Comparison of ENCODE assay signal across 22 mouse cellular contexts in genomic region chr5:45943970-45944369, GRCm38 (mm10).
DNase-seq lines count a peak whose midpoint lies in the region; ATAC-seq and TF ChIP-seq lines count a peak whose summit lies in the region.
"Had no signal": no experiment of that assay in that cellular context is flagged by ENCODE, and none has a peak within 500 bp of the region (broad histone marks: within the 10 kb centered on the region; RNA-seq: fewer than 3 reads in every experiment).

No protein-coding gene starts in this region.

- H3K27me3 ChIP-seq in forebrain, embryonic 16.5 days (replicated peaks; ENCODE audit: control insufficient read depth, insufficient read depth, low read length) = no peaks in the 10 kb centered on the region
- H3K27me3 ChIP-seq in forebrain, embryonic 12.5 days = no peaks in the 10 kb centered on the region
- no peaks in the 10 kb centered on the region for H3K27me3 ChIP-seq in hindbrain, embryonic 15.5 days
- H3K27me3 ChIP-seq in hindbrain, embryonic 10.5 days (ENCODE audit: insufficient read depth, poor library complexity, severe bottlenecking) = no peaks in the 10 kb centered on the region
- no peaks in the 10 kb centered on the region for H3K27me3 ChIP-seq in midbrain, embryonic 13.5 days
- no peaks in the 10 kb centered on the region for H3K27me3 ChIP-seq in midbrain, embryonic 15.5 days (replicated peaks)
- H3K27me3 ChIP-seq: CH12.LX; heart, embryonic 15.5 days had no signal

- H3K27ac ChIP-seq in forebrain, embryonic 16.5 days (ENCODE audit: low read length) = no peak overlapping the region
- H3K27ac ChIP-seq in forebrain, embryonic 12.5 days = no peak overlapping the region
- H3K27ac ChIP-seq in hindbrain, embryonic 15.5 days (replicated peaks) = no peak overlapping the region
- no peak overlapping the region for H3K27ac ChIP-seq in hindbrain, embryonic 10.5 days
- no peak overlapping the region for H3K27ac ChIP-seq in midbrain, embryonic 13.5 days
- H3K27ac ChIP-seq in midbrain, embryonic 15.5 days = no peak overlapping the region
- H3K27ac ChIP-seq: embryonic facial prominence, embryonic 10.5 days; heart, adult 2 months; heart, embryonic 15.5 days had no signal

- no peak overlapping the region for H3K9ac ChIP-seq in forebrain, embryonic 16.5 days (replicated peaks; ENCODE audit: low read depth, low read length)
- H3K9ac ChIP-seq in forebrain, embryonic 12.5 days = no peak overlapping the region
- no peak overlapping the region for H3K9ac ChIP-seq in hindbrain, embryonic 15.5 days
- H3K9ac ChIP-seq in midbrain, embryonic 13.5 days (replicated peaks) = no peak overlapping the region
- H3K9ac ChIP-seq in midbrain, embryonic 15.5 days = no peak overlapping the region
- H3K9ac ChIP-seq: heart, embryonic 15.5 days had no signal

- H3K36me3 ChIP-seq in forebrain, embryonic 16.5 days (ENCODE audit: control insufficient read depth, insufficient read depth) = no peaks in the 10 kb centered on the region
- H3K36me3 ChIP-seq in forebrain, embryonic 12.5 days (replicated peaks) = no peaks in the 10 kb centered on the region
- H3K36me3 ChIP-seq in hindbrain, embryonic 15.5 days = no peaks in the 10 kb centered on the region
- H3K36me3 ChIP-seq in hindbrain, embryonic 10.5 days = no peaks in the 10 kb centered on the region
- H3K36me3 ChIP-seq in midbrain, embryonic 13.5 days = no peaks in the 10 kb centered on the region
- H3K36me3 ChIP-seq in midbrain, embryonic 15.5 days (replicated peaks) = no peaks in the 10 kb centered on the region
- H3K36me3 ChIP-seq: embryonic facial prominence, embryonic 10.5 days; heart, embryonic 15.5 days had no signal

- no peak for TF ChIP-seq CTCF in brain, embryonic 14.5 days (IDR thresholded peaks at IDR 0.05; ENCODE audit: borderline replicate concordance, extremely low read depth, insufficient read depth, insufficient read length)

- no peak overlapping the region for H3K4me2 ChIP-seq in forebrain, embryonic 16.5 days (ENCODE audit: low read length)
- H3K4me2 ChIP-seq in forebrain, embryonic 12.5 days = no peak overlapping the region
- no peak overlapping the region for H3K4me2 ChIP-seq in hindbrain, embryonic 15.5 days
- no peak overlapping the region for H3K4me2 ChIP-seq in midbrain, embryonic 13.5 days (replicated peaks)
- H3K4me2 ChIP-seq in midbrain, embryonic 15.5 days = no peak overlapping the region
- H3K4me2 ChIP-seq: heart, embryonic 11.5 days; heart, embryonic 15.5 days had no signal

- no peaks in the 10 kb centered on the region for H3K9me3 ChIP-seq in forebrain, embryonic 16.5 days (ENCODE audit: control insufficient read depth, low read length)
- H3K9me3 ChIP-seq in forebrain, embryonic 12.5 days = no peaks in the 10 kb centered on the region
- H3K9me3 ChIP-seq in hindbrain, embryonic 15.5 days = no peaks in the 10 kb centered on the region
- no peaks in the 10 kb centered on the region for H3K9me3 ChIP-seq in hindbrain, embryonic 10.5 days
- H3K9me3 ChIP-seq in midbrain, embryonic 13.5 days = no peaks in the 10 kb centered on the region
- no peaks in the 10 kb centered on the region for H3K9me3 ChIP-seq in midbrain, embryonic 15.5 days
- H3K9me3 ChIP-seq: embryonic facial prominence, embryonic 10.5 days; heart, embryonic 15.5 days had no signal

- DNase-seq in hindbrain, embryonic 10.5 days (ENCODE audit: low spot score) = no peak
- DNase-seq in brain, embryonic 14.5 days (ENCODE audit: low read depth) = peak; percentile 25
- DNase-seq: adrenal gland, postnatal 14 days; cerebellum, adult 2 months; cerebellum, postnatal 10 days; gastrocnemius, postnatal 14 days; heart, adult 2 months; heart, postnatal 14 days; kidney, adult 9 months had no signal

- TF ChIP-seq POLR2A in brain, embryonic 14.5 days (IDR thresholded peaks at IDR 0.05; ENCODE audit: borderline replicate concordance, extremely low read depth, insufficient read depth, insufficient read length, poor library complexity, severe bottlenecking) = no peak

- H3K4me1 ChIP-seq in forebrain, embryonic 16.5 days (replicated peaks; ENCODE audit: control insufficient read depth, insufficient read depth, low read length) = no peaks in the 10 kb centered on the region
- no peaks in the 10 kb centered on the region for H3K4me1 ChIP-seq in forebrain, embryonic 12.5 days
- no peaks in the 10 kb centered on the region for H3K4me1 ChIP-seq in hindbrain, embryonic 15.5 days (replicated peaks)
- H3K4me1 ChIP-seq in hindbrain, embryonic 10.5 days (replicated peaks) = no peaks in the 10 kb centered on the region
- no peaks in the 10 kb centered on the region for H3K4me1 ChIP-seq in midbrain, embryonic 13.5 days (replicated peaks)
- no peaks in the 10 kb centered on the region for H3K4me1 ChIP-seq in midbrain, embryonic 15.5 days
- H3K4me1 ChIP-seq: embryonic facial prominence, embryonic 10.5 days; heart, embryonic 15.5 days had no signal

- peak; percentile 57; the same call in 1 of the 2 replicates for ATAC-seq in forebrain, embryonic 16.5 days
- ATAC-seq in forebrain, embryonic 12.5 days (ENCODE audit: low FRiP score) = no peak
- ATAC-seq in hindbrain, embryonic 15.5 days (ENCODE audit: low FRiP score, low read depth) = 0 out of 2 replicates have a peak, but pooled peaks have one; percentile 38
- ATAC-seq in midbrain, embryonic 13.5 days = peak; percentile 50; the same call in 1 of the 2 replicates
- no peak for ATAC-seq in midbrain, embryonic 15.5 days (replicated peaks)
- ATAC-seq: activated CD4-positive, CD25-positive, alpha-beta regulatory T cell, adult 4 months; inflammation-experienced regulatory T-cells, adult 6 months; intestine, postnatal 0 days; Patski had no signal

- no peak overlapping the region for H3K4me3 ChIP-seq in forebrain, embryonic 16.5 days (replicated peaks; ENCODE audit: low read length)
- no peak overlapping the region for H3K4me3 ChIP-seq in forebrain, embryonic 12.5 days (replicated peaks)
- H3K4me3 ChIP-seq in hindbrain, embryonic 15.5 days = no peak overlapping the region
- no peak overlapping the region for H3K4me3 ChIP-seq in hindbrain, embryonic 10.5 days
- H3K4me3 ChIP-seq in midbrain, embryonic 13.5 days (replicated peaks) = no peak overlapping the region
- H3K4me3 ChIP-seq in midbrain, embryonic 15.5 days = no peak overlapping the region
- H3K4me3 ChIP-seq: embryonic facial prominence, embryonic 10.5 days; heart, adult 2 months; heart, embryonic 15.5 days had no signal

- 65% methylated on average over 3 of the region's 3 CpGs for WGBS in forebrain, embryonic 16.5 days
- WGBS in forebrain, embryonic 12.5 days = 78% methylated on average over 3 of the region's 3 CpGs
- 80% methylated on average over 3 of the region's 3 CpGs for WGBS in hindbrain, embryonic 15.5 days
- WGBS in hindbrain, embryonic 10.5 days = 94% methylated on average over 3 of the region's 3 CpGs
- 73% methylated on average over 3 of the region's 3 CpGs for WGBS in midbrain, embryonic 13.5 days
- WGBS in midbrain, embryonic 15.5 days = 83% methylated on average over 3 of the region's 3 CpGs

Comparison
In these comparisons a context has a peak if more than half of its experiments do, and no peak if none do; other contexts are left out.
1. ATAC-seq: peak in forebrain, embryonic 16.5 days (single experiment), hindbrain, embryonic 15.5 days (single experiment) and midbrain, embryonic 13.5 days (single experiment); none in forebrain, embryonic 12.5 days (single experiment) and midbrain, embryonic 15.5 days (single experiment).